Mouse (Mus musculus) ES-Bruce4 (cell line): Measurements from ENCODE around the gene Lrmda.

Experiments
- CTCF ChIP-seq: IDR thresholded peaks from one replicate; pipeline ENCODE4 v1.8.1; 2011; ENCODE audit warnings: low read depth, low read length
- EP300 ChIP-seq: IDR thresholded peaks from 2 replicates; pipeline ENCODE4 v1.6.1; 2011; ENCODE audit warnings: low read depth, low read length; ENCODE audit not compliant: insufficient read depth

GRCm38 (mm10) chr14:22845401-22845800, 825.9 kb downstream of the Lrmda start:
- no peak for TF ChIP-seq EP300
- TF ChIP-seq CTCF = no peak
